Mouse (Mus musculus): ENCODE measurements around the gene Tacc2. TPM values are rescaled to one million over a fixed set of nuclear protein-coding genes. Genes with fewer than 3 reads are reported as not detected.
A peak's percentile ranks its signal among the peaks of the same experiment; 100 is the strongest.
"Not testable (repeated sequence)": the region's sequence is repeated elsewhere in the genome, so short reads cannot be mapped to it uniquely, and the experiment has no call there.

Gene Tacc2
- total RNA-seq, 2 experiments from 2014 or later, result 515 to 576 TPM

DNA sequence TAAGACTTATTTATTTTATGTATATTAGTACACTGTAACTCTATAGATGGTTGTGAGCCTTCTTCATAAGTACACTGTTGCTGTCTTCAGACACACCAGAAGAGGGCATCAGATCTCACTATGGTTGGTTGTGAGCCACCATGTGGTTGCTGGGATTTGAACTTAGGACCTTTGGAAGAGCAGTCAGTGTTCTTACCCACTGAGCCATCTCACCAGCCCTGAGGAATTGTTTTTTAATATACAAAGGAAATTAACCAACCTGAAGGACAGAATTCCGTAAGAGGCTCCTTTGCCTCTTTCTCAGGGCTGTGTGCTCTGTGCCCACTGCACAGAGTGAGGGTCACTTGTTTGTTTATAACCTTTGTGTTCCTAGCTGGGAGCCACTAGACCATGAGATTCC is 90.8 kb downstream of the Tacc2 start:
- H3K4me3 ChIP-seq; intact Hi-C loops (cut with DNase I); DNase-seq: not testable (repeated sequence)
- H3K27ac ChIP-seq, result peak overlapping the region; percentile 81
- TF ChIP-seq CTCF (IDR thresholded peaks at IDR 0.05), result peak; percentile 24

DNA sequence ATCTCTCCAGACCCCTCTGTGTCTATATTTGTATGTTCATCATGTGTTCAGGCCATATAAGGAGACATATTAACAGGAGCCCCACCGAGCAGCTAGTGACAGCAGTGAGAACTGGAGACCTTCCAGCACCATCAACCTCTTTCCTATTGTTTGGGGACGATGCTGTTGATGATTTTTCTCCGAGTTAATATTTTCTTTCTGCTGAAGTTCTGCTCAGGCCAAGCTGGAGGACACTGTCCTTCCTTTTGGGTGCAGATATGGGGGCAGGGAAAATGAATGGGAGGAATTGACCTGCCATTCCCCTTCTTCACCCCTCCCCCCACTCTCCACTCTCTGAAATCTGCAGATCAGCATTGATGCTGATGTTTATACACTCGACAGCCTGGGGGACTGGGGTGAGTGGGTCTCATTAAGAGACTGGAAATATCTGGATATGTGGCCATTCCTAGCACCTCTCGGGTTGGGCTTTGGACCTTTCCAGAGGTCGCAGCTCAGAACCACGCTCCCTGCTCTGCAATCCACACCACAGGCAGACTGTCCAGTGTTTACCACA is 91.6 kb downstream of the Tacc2 start:
- intact Hi-C loops (cut with DNase I), result no loop called here
- TF ChIP-seq CTCF (IDR thresholded peaks at IDR 0.05), result no peak
- peak overlapping the region; percentile 11; the same call in 1 of the 2 replicates for H3K4me3 ChIP-seq
- DNase-seq, result no peak
- peak overlapping the region; percentile 81 for H3K27ac ChIP-seq

- intact Hi-C loops (cut with DNase I), result no loop called here
- no peak for TF ChIP-seq CTCF (IDR thresholded peaks at IDR 0.05)
- H3K27ac ChIP-seq, result peak overlapping the region; percentile 81
- H3K4me3 ChIP-seq, result no peak overlapping the region
- no peak for DNase-seq
Measured at GRCm38 (mm10) chr7:130669370-130669881, 92.2 kb downstream of the Tacc2 start.

DNA sequence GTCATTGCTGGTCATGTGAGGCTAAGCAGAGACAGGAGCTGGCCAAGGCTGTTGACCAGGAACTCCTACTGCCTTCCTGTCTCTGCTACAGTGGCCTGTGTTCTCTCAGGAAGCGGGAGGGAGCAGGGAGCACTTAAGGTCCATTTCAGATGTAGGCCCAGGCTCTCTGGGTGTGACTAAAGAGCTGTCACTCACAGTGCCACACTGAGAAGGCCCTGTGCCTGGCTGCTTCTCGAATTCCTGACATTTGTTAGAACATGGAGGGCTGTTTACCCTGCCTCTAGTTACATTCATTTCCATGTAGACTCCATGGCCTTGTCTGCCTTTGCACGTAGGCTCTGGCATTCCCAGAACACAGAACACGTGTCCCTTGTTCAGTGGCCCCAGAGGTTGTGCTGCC is 93.1 kb downstream of the Tacc2 start:
- Histone ChIP-seq H3K4me3 (no peak overlapping the region), H3K27ac (peak overlapping the region; percentile 81)
- no peak for TF ChIP-seq CTCF (IDR thresholded peaks at IDR 0.05)
- DNase-seq, result no peak
- intact Hi-C loops (cut with DNase I), result loop anchor here (5.0 kb wide), 1 partner anchor 63 kb away; no protein-coding TSS in a partner anchor

DNA sequence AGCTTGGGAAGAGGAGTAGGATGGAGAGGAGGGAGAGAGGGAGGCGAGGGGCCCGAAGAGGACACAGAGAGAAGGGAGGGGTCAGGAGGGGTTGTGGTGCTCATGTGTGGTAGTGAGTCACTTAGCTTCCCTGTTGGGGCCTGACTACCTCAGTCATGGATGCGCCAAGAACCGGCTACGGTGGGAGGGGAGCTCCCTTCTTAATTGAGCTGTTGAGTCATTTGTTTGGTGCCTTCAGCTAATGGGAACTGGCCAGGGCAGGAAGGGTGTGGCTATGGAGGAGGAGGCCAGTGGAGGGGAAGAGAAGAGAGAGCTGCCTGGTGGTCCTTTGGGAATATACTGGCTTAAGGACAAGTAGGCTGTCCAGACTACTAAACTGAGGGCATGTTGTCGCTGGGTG is 94.1 kb downstream of the Tacc2 start:
- H3K4me3 ChIP-seq, result peak overlapping the region; percentile 15
- intact Hi-C loops (cut with DNase I), result loop anchor here (5.0 kb wide), 1 partner anchor 64 kb away; no protein-coding TSS in a partner anchor
- peak overlapping the region; percentile 81 for H3K27ac ChIP-seq
- TF ChIP-seq CTCF (IDR thresholded peaks at IDR 0.05), result no peak
- peak; percentile 87 for DNase-seq

- TF ChIP-seq CTCF (IDR thresholded peaks at IDR 0.05), result peak; percentile 75
- intact Hi-C loops (cut with DNase I), result loop anchor here (1.0 to 5.0 kb wide), 2 partner anchors 66 to 89 kb away; no protein-coding TSS in a partner anchor
- DNase-seq, result peak; percentile 55
- peak overlapping the region; percentile 81 for H3K27ac ChIP-seq
- H3K4me3 ChIP-seq, result no peak overlapping the region
Measured at GRCm38 (mm10) chr7:130673169-130674033, 96.2 kb downstream of the Tacc2 start.

DNA sequence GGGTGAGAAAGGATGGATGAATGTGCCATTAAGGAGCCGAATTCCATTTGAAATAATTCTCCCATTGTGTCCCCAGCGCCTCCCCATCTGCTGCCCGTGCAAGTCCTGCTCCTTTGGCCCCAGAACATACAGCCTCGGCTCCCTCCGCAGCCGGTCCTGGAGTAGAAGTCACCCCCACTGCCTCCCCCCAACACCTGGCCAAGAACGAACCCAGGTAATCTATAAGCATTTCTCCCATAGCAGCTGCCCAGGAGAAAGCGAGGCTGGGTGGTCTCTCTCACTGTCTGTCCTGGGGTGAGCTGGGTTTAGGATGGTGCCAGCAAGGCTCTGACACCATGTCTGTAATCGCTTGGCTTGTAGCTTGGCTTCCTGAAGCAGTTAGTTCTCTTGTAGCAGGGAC is 97.3 kb downstream of the Tacc2 start:
- peak overlapping the region; percentile 24 for H3K4me3 ChIP-seq
- intact Hi-C loops (cut with DNase I), result loop anchor here (5.0 kb wide), 1 partner anchor 67 kb away; no protein-coding TSS in a partner anchor
- peak overlapping the region; percentile 81 for H3K27ac ChIP-seq
- DNase-seq, result no peak
- no peak for TF ChIP-seq CTCF (IDR thresholded peaks at IDR 0.05)

- TF ChIP-seq CTCF (IDR thresholded peaks at IDR 0.05), result no peak
- H3K27ac ChIP-seq, result peak overlapping the region; percentile 70
- no peak for DNase-seq
- no peak overlapping the region for H3K4me3 ChIP-seq
- intact Hi-C loops (cut with DNase I), result no loop called here
Measured at GRCm38 (mm10) chr7:130676885-130677540, 99.8 kb downstream of the Tacc2 start.

DNA sequence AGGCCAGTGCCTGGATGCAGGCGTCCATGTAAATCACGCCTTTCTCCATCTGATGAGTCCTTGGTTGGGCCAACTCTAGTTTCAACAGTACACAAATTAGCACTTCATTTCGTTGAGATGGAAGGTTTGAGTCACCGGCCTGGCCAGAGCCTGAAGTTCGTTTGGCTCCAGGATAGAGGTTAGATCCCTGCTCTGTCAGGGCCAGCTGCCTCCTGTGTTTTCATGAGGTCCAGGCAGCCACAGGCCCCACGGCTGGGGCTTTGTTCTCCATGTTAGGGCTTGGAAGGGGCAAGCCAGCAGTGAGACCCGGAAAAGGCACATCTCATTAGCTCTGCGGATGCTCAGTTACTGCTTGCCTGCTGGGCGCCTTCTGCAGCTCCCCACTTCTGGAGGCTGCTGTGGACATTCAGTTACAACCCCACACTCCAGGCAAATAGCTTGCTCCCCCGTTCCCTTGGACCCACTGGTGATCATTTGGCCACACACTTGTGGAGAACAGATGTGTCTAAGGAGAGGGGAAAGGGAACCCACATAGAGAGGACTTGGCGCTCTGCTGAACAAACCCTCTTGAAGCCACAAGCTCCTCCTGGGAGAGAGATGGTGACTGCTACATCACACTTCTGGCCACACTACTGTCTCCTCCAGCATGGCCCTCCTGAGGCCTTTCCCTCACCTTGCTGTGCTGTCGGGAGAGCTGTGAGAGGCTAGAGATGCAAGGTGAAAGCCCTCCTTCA is 100.5 kb downstream of the Tacc2 start:
- H3K27ac ChIP-seq, result peak overlapping the region; percentile 70
- intact Hi-C loops (cut with DNase I), result no loop called here
- peak; percentile 67 for DNase-seq

DNA sequence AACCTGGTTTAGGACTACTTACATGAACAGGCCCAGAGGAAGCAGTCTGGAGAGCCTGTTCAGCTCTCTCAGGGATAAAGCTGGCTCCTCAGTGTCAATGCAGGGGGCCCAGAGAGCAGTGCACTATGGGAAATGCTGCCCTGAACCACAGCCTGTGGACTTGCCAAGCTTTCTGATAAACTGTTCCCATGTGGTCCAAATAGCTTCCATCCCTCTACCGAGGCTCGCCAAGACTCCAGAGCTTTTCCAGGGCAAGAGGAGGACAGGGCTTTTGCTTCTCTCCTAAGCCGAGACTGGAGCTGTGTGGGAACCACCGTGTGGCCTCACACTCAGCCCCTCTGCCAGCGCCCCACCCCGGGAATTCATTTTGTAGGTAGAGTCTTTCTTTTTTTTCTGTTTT is 101.2 kb downstream of the Tacc2 start:
- Histone ChIP-seq H3K27ac (peak overlapping the region; percentile 70), H3K4me3 (no peak overlapping the region)
- intact Hi-C loops (cut with DNase I), result no loop called here
- peak; percentile 68 for DNase-seq
- no peak for TF ChIP-seq CTCF (IDR thresholded peaks at IDR 0.05)

More for the DNA sequence above, 100.5 kb downstream of the Tacc2 start:
- no peak overlapping the region for H3K4me3 ChIP-seq
- TF ChIP-seq CTCF (IDR thresholded peaks at IDR 0.05), result no peak

- H3K4me3 ChIP-seq, result no peak overlapping the region
- H3K27ac ChIP-seq, result peak overlapping the region; percentile 74
- intact Hi-C loops (cut with DNase I), result no loop called here
- peak; percentile 91 for DNase-seq
- no peak for TF ChIP-seq CTCF (IDR thresholded peaks at IDR 0.05)
Measured at GRCm38 (mm10) chr7:130681798-130682197, 104.6 kb downstream of the Tacc2 start.

DNA sequence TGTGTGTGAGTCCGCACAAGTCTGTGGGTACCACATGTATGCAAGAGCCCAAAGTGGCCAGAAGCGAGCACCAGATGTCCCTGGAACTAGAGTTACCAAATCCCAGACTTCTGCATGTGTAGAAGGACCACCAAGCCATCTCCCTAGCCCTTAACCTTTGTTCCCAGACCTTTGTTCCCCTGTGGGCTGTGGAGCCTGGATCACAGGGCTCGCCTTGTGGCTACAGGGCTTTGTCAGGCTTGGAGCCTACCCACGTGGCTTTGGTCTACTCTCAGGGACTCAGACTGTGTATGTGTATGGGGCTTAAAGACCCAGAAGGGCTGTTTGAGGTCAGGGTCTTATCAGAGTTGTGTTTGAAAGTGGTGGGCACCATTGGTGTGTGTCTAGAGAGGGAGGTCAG is 111.4 kb downstream of the Tacc2 start:
- intact Hi-C loops (cut with DNase I), result no loop called here
- DNase-seq, result peak; percentile 14
- Histone ChIP-seq H3K27ac (no peak overlapping the region), H3K4me3 (no peak overlapping the region)
- no peak for TF ChIP-seq CTCF (IDR thresholded peaks at IDR 0.05)

Measured in gastrocnemius, adult 2 months (tissue).